Mouse (Mus musculus): ENCODE results near the gene Apol8.
"Not testable (repeated sequence)": the region's sequence is repeated elsewhere in the genome, so short reads cannot be mapped to it uniquely, and the experiment has no call there.

Apol8 gene

GRCm38 (mm10) chr15:77748414-77748813 is 8.4 kb downstream of the Apol8 start:
- DNase-seq: no peak

- no peak for DNase-seq
Measured at GRCm38 (mm10) chr15:77746326-77746725, 10.5 kb downstream of the Apol8 start.

GRCm38 (mm10) chr15:77745081-77745480 is 11.7 kb downstream of the Apol8 start:
- DNase-seq: no peak

- DNase-seq: no peak
Measured at GRCm38 (mm10) chr15:77744632-77745031, 12.2 kb downstream of the Apol8 start.

- not testable (repeated sequence) for DNase-seq
Measured at GRCm38 (mm10) chr15:77741556-77741955, 15.2 kb downstream of the Apol8 start.

- DNase-seq: no peak
Measured at GRCm38 (mm10) chr15:77740511-77741297, 16.1 kb downstream of the Apol8 start.

- not testable (repeated sequence) for DNase-seq
Measured at GRCm38 (mm10) chr15:77733903-77734302, 22.9 kb downstream of the Apol8 start.

- DNase-seq: not testable (repeated sequence)
Measured at GRCm38 (mm10) chr15:77733380-77733779, 23.4 kb downstream of the Apol8 start.

- not testable (repeated sequence) for DNase-seq
Measured at GRCm38 (mm10) chr15:77732851-77733250, 24.0 kb downstream of the Apol8 start.

- no peak for DNase-seq
Measured at GRCm38 (mm10) chr15:77731605-77732004, 25.2 kb downstream of the Apol8 start.

- DNase-seq: not testable (repeated sequence)
Measured at GRCm38 (mm10) chr15:77728739-77729138, 28.1 kb downstream of the Apol8 start, which contains the start of gene Apol9b. TSS of gene Apol9b (plus strand) at chr15:77729039.

GRCm38 (mm10) chr15:77727745-77728144 is 29.1 kb downstream of the Apol8 start:
- DNase-seq: not testable (repeated sequence)

- not testable (repeated sequence) for DNase-seq
Measured at GRCm38 (mm10) chr15:77727139-77727538, 29.7 kb downstream of the Apol8 start.

- not testable (repeated sequence) for DNase-seq
Measured at GRCm38 (mm10) chr15:77725393-77726020, 31.3 kb downstream of the Apol8 start.

- DNase-seq: not testable (repeated sequence)
Measured at GRCm38 (mm10) chr15:77724208-77724911, 32.4 kb downstream of the Apol8 start.

- not testable (repeated sequence) for DNase-seq
Measured at GRCm38 (mm10) chr15:77721509-77721908, 35.3 kb downstream of the Apol8 start.

GRCm38 (mm10) chr15:77718240-77718639 is 38.6 kb downstream of the Apol8 start:
- not testable (repeated sequence) for DNase-seq

GRCm38 (mm10) chr15:77708936-77709335 is 47.9 kb downstream of the Apol8 start:
- not testable (repeated sequence) for DNase-seq

GRCm38 (mm10) chr15:77705306-77705705 is 51.5 kb downstream of the Apol8 start:
- not testable (repeated sequence) for DNase-seq

- not testable (repeated sequence) for DNase-seq
Measured at GRCm38 (mm10) chr15:77698656-77699055, 58.1 kb downstream of the Apol8 start, which contains the start of gene Apol7e. TSS of gene Apol7e (plus strand) at chr15:77698857.
